Mouse (Mus musculus): ENCODE results near the gene Rin1.

GRCm38 (mm10) chr19:5045531-5045930 lies 4.8 kb upstream of the Rin1 start:
- TF ChIP-seq CTCF (IDR thresholded peaks at IDR 0.05; ENCODE audit: borderline replicate concordance, extremely low read depth, insufficient read depth, insufficient read length) (no peak), POLR2A (IDR thresholded peaks at IDR 0.05; ENCODE audit: borderline replicate concordance, extremely low read depth, insufficient read depth, insufficient read length, poor library complexity, severe bottlenecking) (no peak)

Data from brain, embryonic 14.5 days (tissue).